In the genomic region with DNA sequence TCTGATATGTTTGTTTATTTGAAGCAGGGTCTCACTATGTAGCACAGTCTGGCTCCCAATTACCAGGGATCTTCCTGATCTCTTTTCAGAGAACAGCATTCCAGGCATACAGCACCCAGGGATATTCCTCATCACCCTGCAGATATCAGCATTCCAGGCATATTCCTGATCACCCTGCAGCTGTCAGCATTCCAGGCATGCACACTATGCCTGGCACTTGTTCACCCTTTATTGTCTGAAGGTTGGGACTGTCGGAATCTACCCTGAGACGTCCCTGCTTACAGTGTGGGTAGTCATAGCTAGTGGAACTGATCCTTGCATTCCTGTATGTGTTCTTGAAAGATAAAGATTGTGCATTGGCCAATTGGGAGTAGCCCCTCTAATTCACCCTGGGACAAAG, we compare ENCODE assay signal across 28 mouse cellular contexts.
DNase-seq lines count a peak whose midpoint lies in the region; ATAC-seq and TF ChIP-seq lines count a peak whose summit lies in the region.
"Had no signal": no experiment of that assay in that cellular context is flagged by ENCODE, and none has a peak within 500 bp of the region (broad histone marks: within the 10 kb centered on the region; RNA-seq: fewer than 3 reads in every experiment).

No protein-coding gene starts in this region.

- no peak overlapping the region for H3K4me3 ChIP-seq in heart, embryonic 13.5 days
- H3K4me3 ChIP-seq in liver, adult 2 months (ENCODE audit: insufficient read depth, low read depth, low read length) = no peak overlapping the region
- H3K4me3 ChIP-seq in liver, embryonic 11.5 days (ENCODE audit: low read depth, low read length) = no peak overlapping the region
- H3K4me3 ChIP-seq: embryonic facial prominence, embryonic 15.5 days; forebrain, embryonic 12.5 days; hindbrain, embryonic 15.5 days; limb, embryonic 12.5 days; liver, embryonic 13.5 days; neural tube, embryonic 15.5 days had no signal

- peaks cover 8% of the 10 kb centered on the region for H3K4me1 ChIP-seq in heart, embryonic 13.5 days
- no peaks in the 10 kb centered on the region for H3K4me1 ChIP-seq in liver, adult 2 months (ENCODE audit: control insufficient read depth, insufficient read depth, low read length)
- no peaks in the 10 kb centered on the region for H3K4me1 ChIP-seq in liver, embryonic 11.5 days (replicated peaks; ENCODE audit: control insufficient read depth, insufficient read depth, low read length)
- H3K4me1 ChIP-seq: embryonic facial prominence, embryonic 15.5 days; forebrain, embryonic 12.5 days; hindbrain, embryonic 15.5 days; liver, embryonic 13.5 days; neural tube, embryonic 15.5 days had no signal

- DNase-seq in heart, postnatal 25 days (ENCODE audit: low spot score) = no peak
- DNase-seq in liver, adult 2 months (ENCODE audit: extremely low read depth, low read depth, low spot score) = peak; percentile 38
- DNase-seq in liver, embryonic 11.5 days (ENCODE audit: low spot score) = no peak
- DNase-seq in ZHBTc4 (ENCODE audit: low read depth, low spot score) = peak; percentile 49
- no peak for DNase-seq in embryo, embryonic 9.5 days (ENCODE audit: extremely low spot score)
- DNase-seq in cerebellum, adult 11 months = no peak
- DNase-seq: adrenal gland, postnatal 14 days; B cell, adult 2 months; cerebellum, adult 11-12 months; cerebellum, adult 9-11 months; embryo, embryonic 11 days; forebrain, postnatal 0 days; kidney, adult 11 months; kidney, postnatal 14 days; layer of hippocampus, adult 9-11 months; liver, embryonic 13.5 days; lung, adult 18-20 months; lung, postnatal 10 days; midbrain, embryonic 14.5 days; retina, postnatal 1 day; right cerebral cortex, postnatal 14 days had no signal

- TF ChIP-seq CTCF in liver, adult 2 months (IDR thresholded peaks at IDR 0.05; ENCODE audit: low read depth, low read length) = no peak

- intact Hi-C loops in heart, postnatal 25 days (cut with DNase I) = no loop called here

- H3K27ac ChIP-seq in heart, embryonic 13.5 days (replicated peaks) = 0 out of 2 replicates have a peak overlapping the region, but pooled peaks have one; percentile 32
- H3K27ac ChIP-seq in liver, adult 2 months (replicated peaks; ENCODE audit: insufficient read depth, low read depth, low read length) = no peak overlapping the region
- H3K27ac ChIP-seq in liver, embryonic 11.5 days (ENCODE audit: low read depth, low read length) = no peak overlapping the region
- H3K27ac ChIP-seq: embryonic facial prominence, embryonic 15.5 days; forebrain, embryonic 12.5 days; hindbrain, embryonic 15.5 days; limb, embryonic 12.5 days; liver, embryonic 13.5 days; neural tube, embryonic 15.5 days had no signal

- 19% methylated on average over 2 of the region's 2 CpGs for WGBS in heart, embryonic 13.5 days
- WGBS in liver, adult 2 months = 42% methylated on average over 2 of the region's 2 CpGs
- WGBS in liver, embryonic 11.5 days = 44% methylated on average over 2 of the region's 2 CpGs

- no peak overlapping the region for H3K4me2 ChIP-seq in heart, embryonic 13.5 days
- no peak overlapping the region for H3K4me2 ChIP-seq in liver, embryonic 11.5 days
- H3K4me2 ChIP-seq: embryonic facial prominence, embryonic 15.5 days; forebrain, embryonic 12.5 days; hindbrain, embryonic 15.5 days; limb, embryonic 12.5 days; liver, embryonic 13.5 days; neural tube, embryonic 15.5 days had no signal

- no peaks in the 10 kb centered on the region for H3K36me3 ChIP-seq in heart, embryonic 13.5 days
- H3K36me3 ChIP-seq in liver, adult 2 months (ENCODE audit: control insufficient read depth, insufficient read depth, low read length) = no peaks in the 10 kb centered on the region
- no peaks in the 10 kb centered on the region for H3K36me3 ChIP-seq in liver, embryonic 11.5 days (ENCODE audit: control insufficient read depth, insufficient read depth, low read length)
- H3K36me3 ChIP-seq: embryonic facial prominence, embryonic 15.5 days; forebrain, embryonic 12.5 days; hindbrain, embryonic 15.5 days; limb, embryonic 12.5 days; liver, embryonic 13.5 days; neural tube, embryonic 15.5 days had no signal

- no peaks in the 10 kb centered on the region for H3K27me3 ChIP-seq in heart, embryonic 13.5 days (replicated peaks)
- no peaks in the 10 kb centered on the region for H3K27me3 ChIP-seq in liver, adult 2 months (ENCODE audit: control insufficient read depth, insufficient read depth, low read length)
- H3K27me3 ChIP-seq in liver, embryonic 11.5 days (replicated peaks; ENCODE audit: control insufficient read depth, insufficient read depth, low read length) = no peaks in the 10 kb centered on the region
- H3K27me3 ChIP-seq: embryonic facial prominence, embryonic 15.5 days; forebrain, embryonic 12.5 days; hindbrain, embryonic 15.5 days; limb, embryonic 12.5 days; liver, embryonic 13.5 days; neural tube, embryonic 15.5 days had no signal

- TF ChIP-seq POLR2A in liver, adult 2 months (IDR thresholded peaks at IDR 0.05; ENCODE audit: extremely low read depth, insufficient read depth, low read length) = no peak

- H3K79me2 ChIP-seq in liver, adult 2 months (ENCODE audit: control insufficient read depth, insufficient read depth, low read length) = no peaks in the 10 kb centered on the region

- H3K9ac ChIP-seq in heart, embryonic 13.5 days = no peak overlapping the region
- no peak overlapping the region for H3K9ac ChIP-seq in liver, adult 2 months (ENCODE audit: low read depth, low read length)
- no peak overlapping the region for H3K9ac ChIP-seq in liver, embryonic 11.5 days (ENCODE audit: low read depth, low read length)
- H3K9ac ChIP-seq: embryonic facial prominence, embryonic 15.5 days; forebrain, embryonic 12.5 days; forebrain, postnatal 0 days; hindbrain, embryonic 15.5 days; limb, embryonic 12.5 days; liver, embryonic 13.5 days; neural tube, embryonic 15.5 days had no signal

- H3K9me3 ChIP-seq in heart, embryonic 13.5 days = no peaks in the 10 kb centered on the region
- H3K9me3 ChIP-seq in liver, embryonic 11.5 days (ENCODE audit: control insufficient read depth, low read length) = no peaks in the 10 kb centered on the region
- H3K9me3 ChIP-seq: embryonic facial prominence, embryonic 15.5 days; forebrain, embryonic 12.5 days; hindbrain, embryonic 15.5 days; limb, embryonic 12.5 days; liver, embryonic 13.5 days; neural tube, embryonic 15.5 days had no signal

- no peak for ATAC-seq in heart, embryonic 13.5 days (ENCODE audit: extremely low read depth, insufficient number of reproducible peaks, low FRiP score, low TSS enrichment)
- no peak for ATAC-seq in liver, embryonic 11.5 days (replicated peaks; ENCODE audit: low FRiP score)
- ATAC-seq: forebrain, postnatal 0 days; inflammation-experienced regulatory T-cells, adult 6 months had no signal

Comparison
In these comparisons a context has a peak if more than half of its experiments do, and no peak if none do; other contexts are left out.
1. DNase-seq: peak in liver, adult 2 months (single experiment) and ZHBTc4 (single experiment); none in heart, postnatal 25 days (single experiment), liver, embryonic 11.5 days (single experiment), embryo, embryonic 9.5 days (single experiment) and cerebellum, adult 11 months (single experiment).